Mouse (Mus musculus): ENCODE results near the gene Gm13090.

GRCm38 (mm10) chr4:151058634-151059033 is 30.7 kb upstream of the Gm13090 start:
- no peak for TF ChIP-seq POLR2A (IDR thresholded peaks at IDR 0.05; ENCODE audit: low read depth, low read length)
- no peak for TF ChIP-seq CTCF (IDR thresholded peaks at IDR 0.05; ENCODE audit: extremely low read depth, insufficient read length, insufficient replicate concordance, low read depth, low read length)
